Mouse (Mus musculus) stomach, embryonic 16.5 days (tissue): ENCODE results near the gene Aup1. TPM values are rescaled to one million over a fixed set of nuclear protein-coding genes. Genes with fewer than 3 reads are reported as not detected.

Experiments used
- ATAC-seq: fragments of 200-750 bp; cut with Nextera tagmentation; 2 replicates; pipeline ENCODE4 v1.8.0; 2017; ENCODE audit warnings: moderate number of reproducible peaks, moderate TSS enrichment; ENCODE audit not compliant: insufficient read depth, low FRiP score
- H3K27ac ChIP-seq: fragments of 300-500 bp; sonication (generic); 2 replicates; pipeline ENCODE4 v1.5.1; 2014; ENCODE audit warnings: low read length
- H3K27me3 ChIP-seq: fragments of 300-500 bp; sonication (generic); 2 replicates; pipeline ENCODE4 v1.6.1; 2014; ENCODE audit warnings: low read length, control low read depth, mixed read lengths; ENCODE audit not compliant: control insufficient read depth, insufficient read depth
- H3K36me3 ChIP-seq: fragments of 300-500 bp; sonication (generic); 2 replicates; pipeline ENCODE4 v1.6.1; 2014; ENCODE audit warnings: low read length; ENCODE audit not compliant: control insufficient read depth, insufficient read depth
- H3K4me1 ChIP-seq: fragments of 300-500 bp; sonication (generic); 2 replicates; pipeline ENCODE4 v1.6.1; 2014; ENCODE audit warnings: low read length, control low read depth, mixed read lengths; ENCODE audit not compliant: control insufficient read depth, insufficient read depth
- H3K4me2 ChIP-seq: fragments of 300-500 bp; sonication (generic); 2 replicates; pipeline ENCODE4 v1.6.1; 2014; ENCODE audit warnings: low read depth, low read length, mixed read lengths
- H3K4me3 ChIP-seq: fragments of 300-500 bp; sonication (generic); replicated peaks from 2 replicates; pipeline ENCODE4 v1.5.1; 2014; ENCODE audit warnings: mild to moderate bottlenecking, low read length
- H3K9ac ChIP-seq: fragments of 300-500 bp; sonication (generic); 2 replicates; pipeline ENCODE4 v1.6.1; 2014; ENCODE audit warnings: low read length
- H3K9me3 ChIP-seq: fragments of 300-500 bp; sonication (generic); replicated peaks from 2 replicates; pipeline ENCODE4 v1.6.1; 2016; ENCODE audit warnings: low read length, control low read depth; ENCODE audit not compliant: control insufficient read depth
- WGBS: fragments of 180-500 bp; shearing (Covaris S2); extraction: QIAGEN DNeasy Blood & Tissue Kit; methylation state at CpG from one replicate; pipeline ENCODE4 v1.1.7; 2014; 5-methylcytosine and 5-hydroxymethylcytosine counted together
- polyA plus RNA-seq: library from polyadenylated mRNA; unstranded; fragments of >200 nt; fragmentation: Nextera tagmentation; extraction: Ambion mirVana; gene quantifications from 2 replicates; pipeline ENCODE4 v1.2.1, GENCODE M21; 2015

The Aup1 gene
- polyA plus RNA-seq, 1 experiment from 2014 or later, result 228 TPM

DNA sequence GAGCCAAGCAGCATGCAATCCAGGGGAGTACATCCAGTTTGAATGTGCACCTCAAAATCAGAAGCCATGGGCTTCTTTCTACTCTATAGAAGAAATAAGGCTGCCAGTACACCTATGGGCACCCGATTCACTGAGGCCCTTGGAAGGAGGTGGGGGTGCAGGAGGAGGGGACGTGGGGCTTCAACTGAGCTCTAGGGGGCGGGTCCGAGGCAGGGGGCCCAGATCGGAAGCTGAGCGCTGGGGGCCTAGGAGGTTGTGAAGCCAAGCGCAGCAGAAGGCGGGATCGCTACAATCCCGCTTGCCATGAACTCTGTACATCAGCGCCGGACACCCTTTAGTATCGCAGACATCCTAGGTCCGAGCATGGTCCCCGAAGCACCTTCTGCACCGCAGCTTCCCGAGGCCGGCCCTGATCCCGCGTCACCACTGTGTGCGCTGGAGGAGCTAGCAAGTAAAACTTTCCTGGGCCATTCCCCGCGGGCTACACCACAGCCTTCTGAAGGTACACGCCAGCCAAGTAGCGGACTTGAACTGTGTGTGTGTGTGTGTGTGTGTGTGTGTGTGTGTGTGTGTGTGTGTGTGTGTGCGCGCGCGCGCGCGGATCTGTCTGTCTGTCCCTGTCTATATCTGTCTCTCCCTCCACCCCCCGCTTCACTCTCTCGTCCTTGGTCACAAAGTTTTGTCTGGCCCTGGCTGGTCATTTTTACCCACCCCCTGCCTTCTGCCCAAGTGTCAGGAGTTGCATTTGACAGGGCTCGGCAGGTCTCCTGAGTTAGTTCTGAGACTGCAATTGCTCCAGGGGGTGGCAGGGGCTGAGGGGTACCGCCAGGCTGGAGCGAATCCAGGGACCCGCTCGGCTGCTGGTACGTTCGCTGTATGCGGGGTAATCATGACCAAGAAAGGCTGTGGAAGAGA is 32.1 kb downstream of the Aup1 start, which contains the start of gene Lbx2:
Gene Lbx2 (plus strand): TSS at position 247 of the 915 bp plus-strand sequence.
- Histone ChIP-seq H3K4me3 (peak within 1 kb of the TSS; percentile 17), H3K4me1 (0 out of 2 replicates have a peak, but pooled peaks cover 7% of the 10 kb centered on the region), H3K36me3 (0 out of 2 replicates have a peak, but pooled peaks cover 6% of the 10 kb centered on the region), H3K9me3 (no peaks in the 10 kb centered on the region), H3K9ac (peak within 1 kb of the TSS; percentile 7; the same call in 1 of the 2 replicates), H3K4me2 (peak within 1 kb of the TSS; percentile 43; the same call in 1 of the 2 replicates), H3K27me3 (peaks cover 75% of the 10 kb centered on the region), H3K27ac (no peak within 1 kb of the TSS)
- no peak for ATAC-seq
- WGBS, result 5% methylated on average over 38 of the region's 42 CpGs

DNA sequence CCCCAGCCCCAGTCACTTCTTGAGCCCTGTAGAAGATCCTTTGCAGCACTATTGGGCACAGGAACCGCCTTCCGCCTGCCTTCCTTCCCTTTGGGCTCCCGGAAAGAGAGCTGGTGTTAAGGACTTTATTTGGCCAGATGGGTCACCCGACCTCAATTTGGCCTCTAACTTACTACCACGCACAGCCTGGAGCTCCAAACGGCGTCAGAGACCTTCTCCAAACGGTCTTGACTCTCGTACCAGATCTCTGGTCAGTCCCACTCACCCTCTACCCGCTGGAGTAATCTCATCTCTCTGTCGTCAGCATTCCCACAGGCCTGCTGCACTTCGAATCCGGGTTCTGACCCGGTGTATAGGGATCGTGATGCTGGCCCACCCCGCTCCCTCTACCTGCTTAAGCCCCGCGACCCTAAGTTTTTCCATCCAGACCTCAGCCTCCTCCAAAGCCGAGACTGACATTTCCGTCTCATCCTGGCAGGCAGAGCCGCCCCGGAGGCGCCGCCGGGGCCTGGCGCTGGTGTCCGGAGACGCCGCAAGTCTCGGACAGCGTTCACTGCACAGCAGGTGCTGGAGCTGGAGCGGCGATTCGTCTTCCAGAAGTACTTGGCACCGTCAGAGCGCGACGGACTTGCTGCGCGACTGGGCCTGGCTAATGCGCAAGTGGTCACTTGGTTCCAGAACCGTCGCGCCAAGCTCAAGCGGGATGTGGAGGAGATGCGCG is 33.0 kb downstream of the Aup1 start:
- 5% methylated on average over 47 of the region's 47 CpGs for WGBS

DNA sequence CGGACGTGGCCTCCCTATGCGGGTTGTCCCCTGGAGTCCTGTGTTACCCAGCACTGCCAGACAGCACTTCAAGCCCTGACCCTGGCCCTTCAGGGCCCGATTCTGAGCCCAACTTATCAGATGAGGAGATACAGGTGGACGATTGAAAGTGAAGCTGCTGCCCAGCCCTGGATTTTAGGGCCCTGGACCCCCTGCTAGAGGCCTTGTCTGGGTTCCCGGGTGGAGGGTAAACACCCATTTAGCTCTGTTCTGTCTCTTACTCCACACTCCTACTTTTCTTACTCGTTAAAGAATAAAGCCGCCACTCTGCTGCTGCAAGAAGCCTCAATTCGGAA is 33.6 kb downstream of the Aup1 start:
- no peak for ATAC-seq
- peak overlapping the region; percentile 31; the same call in 1 of the 2 replicates for H3K9ac ChIP-seq
- H3K36me3 ChIP-seq, result no peaks in the 10 kb centered on the region
- peak overlapping the region; percentile 16; the same call in 1 of the 2 replicates for H3K4me3 ChIP-seq
- H3K27me3 ChIP-seq, result peaks cover 67% of the 10 kb centered on the region
- no peaks in the 10 kb centered on the region for H3K9me3 ChIP-seq
- no peak overlapping the region for H3K27ac ChIP-seq
- peak overlapping the region; percentile 43; the same call in 1 of the 2 replicates for H3K4me2 ChIP-seq
- 0 out of 2 replicates have a peak, but pooled peaks cover 7% of the 10 kb centered on the region for H3K4me1 ChIP-seq
- WGBS, result 16% methylated on average over 9 of the region's 9 CpGs

More for the DNA sequence above, 33.0 kb downstream of the Aup1 start:
- Histone ChIP-seq H3K4me1 (0 out of 2 replicates have a peak, but pooled peaks cover 7% of the 10 kb centered on the region), H3K27me3 (peaks cover 72% of the 10 kb centered on the region), H3K4me3 (peak overlapping the region; percentile 16), H3K9me3 (no peaks in the 10 kb centered on the region), H3K4me2 (peak overlapping the region; percentile 43), H3K36me3 (no peaks in the 10 kb centered on the region), H3K27ac (no peak overlapping the region), H3K9ac (peak overlapping the region; percentile 31)
- no peak for ATAC-seq

DNA sequence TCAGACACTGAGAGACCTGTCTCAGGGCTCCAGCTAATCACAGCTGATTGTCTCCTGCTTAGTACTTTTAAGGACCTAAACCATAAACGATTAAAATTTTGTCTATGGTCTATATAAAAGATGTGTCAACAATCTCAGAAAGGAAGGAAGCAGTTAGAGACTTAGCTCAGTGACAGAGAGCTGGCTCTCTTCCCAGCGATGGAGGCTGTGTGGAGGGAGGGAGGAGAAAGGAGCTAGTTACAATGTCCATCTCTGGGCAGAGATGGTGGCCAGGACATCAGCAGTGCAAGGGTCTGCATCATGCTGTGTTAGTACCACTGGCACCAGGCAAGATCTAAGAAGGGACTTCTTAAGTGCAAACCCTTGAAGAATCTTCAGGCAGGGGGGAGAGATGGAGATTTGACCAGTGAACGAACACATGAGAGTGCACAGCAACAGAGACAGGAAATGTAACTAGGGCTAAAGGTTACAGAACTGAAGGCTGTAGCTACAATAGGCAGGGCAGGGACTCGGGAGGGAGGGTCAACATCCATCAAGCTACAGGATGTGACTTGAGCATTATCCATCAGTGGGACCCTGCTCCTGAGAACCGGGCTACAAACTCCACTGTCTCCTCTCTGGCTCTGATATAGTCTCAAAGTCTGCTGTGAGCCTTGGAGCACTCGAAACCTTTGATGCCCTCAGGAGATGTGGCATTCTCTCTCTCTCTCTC is 38.3 kb downstream of the Aup1 start:
- Histone ChIP-seq H3K27me3 (peaks cover 24% of the 10 kb centered on the region), H3K4me3 (no peak overlapping the region), H3K4me2 (no peak overlapping the region), H3K9me3 (no peaks in the 10 kb centered on the region), H3K4me1 (0 out of 2 replicates have a peak, but pooled peaks cover under 1% of the 10 kb centered on the region), H3K27ac (no peak overlapping the region), H3K36me3 (no peaks in the 10 kb centered on the region), H3K9ac (no peak overlapping the region)
- 0 out of 2 replicates have a peak, but pooled peaks have one; percentile 47 for ATAC-seq
- 24% methylated on average over 6 of the region's 6 CpGs for WGBS

DNA sequence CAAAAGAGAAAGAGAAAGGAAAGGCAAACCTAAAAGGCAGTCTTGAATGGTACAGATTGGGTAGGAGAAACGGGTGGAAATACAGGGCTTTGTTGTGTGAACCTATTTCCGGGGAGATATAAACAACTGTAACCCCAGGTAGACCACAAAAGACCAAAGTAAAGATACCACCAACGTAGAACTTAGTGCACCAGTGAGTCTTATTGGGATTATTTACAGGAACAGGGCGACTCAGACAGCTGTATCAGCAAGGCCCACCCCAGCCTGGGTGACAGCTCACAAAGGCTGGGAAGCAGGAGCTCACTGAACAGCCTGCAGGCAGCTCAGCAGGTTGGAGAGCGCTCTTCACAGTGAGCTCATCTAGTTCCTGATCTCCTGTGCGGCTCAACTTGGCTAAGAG is 41.6 kb downstream of the Aup1 start:
- H3K36me3 ChIP-seq, result no peaks in the 10 kb centered on the region
- H3K9me3 ChIP-seq, result no peaks in the 10 kb centered on the region
- no peaks in the 10 kb centered on the region for H3K27me3 ChIP-seq
- no peak overlapping the region for H3K27ac ChIP-seq
- WGBS, result 41% methylated on average over 6 of the region's 6 CpGs
- H3K4me2 ChIP-seq, result no peak overlapping the region
- ATAC-seq, result no peak
- no peaks in the 10 kb centered on the region for H3K4me1 ChIP-seq
- no peak overlapping the region for H3K9ac ChIP-seq
- H3K4me3 ChIP-seq, result no peak overlapping the region

DNA sequence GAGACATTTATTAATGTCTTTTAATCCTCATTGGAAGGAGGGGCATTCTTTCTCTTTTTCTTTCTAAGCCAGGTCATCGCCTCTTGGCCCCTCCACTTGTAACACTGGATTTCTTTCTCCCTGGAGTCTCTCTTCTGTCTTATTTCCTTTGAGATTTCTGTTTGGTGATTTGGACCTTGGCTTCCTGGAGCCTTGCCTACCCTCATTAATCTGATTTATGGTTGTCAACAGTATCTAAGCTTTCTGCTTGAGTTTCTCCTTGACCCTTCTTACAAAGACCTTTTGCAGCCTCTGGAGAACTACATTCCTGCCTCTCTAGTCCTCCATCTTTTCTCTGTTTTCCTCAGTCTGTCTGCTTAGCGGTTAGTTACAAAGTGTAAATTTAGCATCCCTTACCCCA is 44.1 kb downstream of the Aup1 start:
- Histone ChIP-seq H3K9ac (no peak overlapping the region), H3K4me3 (no peak overlapping the region), H3K4me1 (peaks cover 14% of the 10 kb centered on the region), H3K36me3 (no peaks in the 10 kb centered on the region), H3K27ac (no peak overlapping the region), H3K9me3 (no peaks in the 10 kb centered on the region), H3K27me3 (no peaks in the 10 kb centered on the region), H3K4me2 (no peak overlapping the region)
- WGBS, result 55% methylated on average over 2 of the region's 2 CpGs
- no peak for ATAC-seq

DNA sequence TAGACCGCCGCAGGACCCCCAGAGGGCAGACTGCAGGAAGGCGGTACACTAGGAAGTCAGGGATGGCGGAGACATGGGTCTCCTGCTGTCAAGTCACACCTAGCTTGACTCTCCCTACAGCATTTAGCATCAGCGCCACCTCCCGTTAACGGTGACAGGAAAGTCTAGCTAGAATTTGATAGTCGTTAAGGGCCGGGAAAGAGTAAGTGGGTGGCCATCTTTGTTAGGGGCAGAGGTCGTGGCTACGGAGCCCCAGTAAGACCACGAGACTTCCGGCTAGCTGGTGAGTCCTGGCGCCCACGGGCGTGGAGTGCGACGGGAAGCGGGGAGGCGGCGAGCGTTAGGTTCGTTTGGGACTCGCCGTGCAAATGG is 47.0 kb downstream of the Aup1 start, which contains the start of the genes Ccdc142 and Gm42688:
Gene Ccdc142 (plus strand): TSS at position 286 of the 372 bp plus-strand sequence.
Gene Gm42688 (plus strand): TSS at position 302 of the 372 bp plus-strand sequence.
- Histone ChIP-seq H3K9me3 (no peaks in the 10 kb centered on the region), H3K4me2 (peak within 1 kb of the TSS; percentile 98), H3K27ac (peak within 1 kb of the TSS; percentile 75), H3K4me3 (peak within 1 kb of the TSS; percentile 58), H3K4me1 (peaks cover 14% of the 10 kb centered on the region), H3K27me3 (no peaks in the 10 kb centered on the region), H3K9ac (peak within 1 kb of the TSS; percentile 75), H3K36me3 (no peaks in the 10 kb centered on the region)
- WGBS, result under 1% methylated on average over 25 of the region's 25 CpGs
- peak; percentile 89 for ATAC-seq

DNA sequence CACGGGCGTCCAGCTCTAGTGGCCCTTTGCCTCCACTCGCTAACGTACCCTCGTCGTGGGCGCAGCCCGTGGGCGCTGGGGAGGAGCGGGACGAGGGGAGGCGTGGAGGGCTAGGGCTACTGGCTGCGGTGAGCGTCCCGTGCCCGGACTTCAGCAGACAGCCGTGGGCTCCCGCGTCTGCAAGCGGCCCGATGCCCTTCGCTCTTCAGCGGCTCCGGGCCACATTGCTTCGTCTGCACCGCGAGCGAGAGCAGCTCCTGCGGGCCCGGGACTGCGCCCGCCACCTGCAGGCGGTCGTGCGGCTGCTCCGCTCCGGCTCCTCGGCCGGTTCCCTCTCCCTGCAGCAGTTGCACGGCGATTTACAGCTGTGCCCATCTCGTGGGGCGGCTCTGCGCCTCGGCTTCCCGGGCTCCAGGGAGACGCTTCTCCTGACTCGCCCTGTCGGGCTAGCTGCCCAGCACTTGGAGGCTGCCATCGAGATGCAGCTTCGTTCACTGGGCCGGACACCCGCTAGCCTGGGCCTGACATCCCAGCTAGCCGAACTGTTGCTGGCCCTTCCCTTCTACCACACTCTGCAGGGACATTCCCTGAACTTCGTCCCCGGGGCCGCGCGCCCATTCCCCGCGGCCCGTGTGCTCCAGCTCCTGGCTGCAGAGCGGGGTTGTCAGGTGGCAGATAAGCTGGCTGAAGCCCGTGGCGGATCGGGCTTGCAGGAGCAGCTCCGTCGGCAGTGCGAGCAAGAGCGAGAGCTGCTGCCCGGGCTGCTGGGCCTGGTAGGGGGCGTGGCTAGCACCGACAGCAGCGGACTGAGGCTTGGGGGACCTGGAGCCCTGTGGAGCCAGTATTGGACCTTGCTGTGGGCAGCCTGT is 47.6 kb downstream of the Aup1 start:
- Histone ChIP-seq H3K27ac (peak overlapping the region; percentile 75), H3K4me3 (peak overlapping the region; percentile 58), H3K4me1 (peaks cover 14% of the 10 kb centered on the region), H3K4me2 (peak overlapping the region; percentile 98), H3K9ac (peak overlapping the region; percentile 75), H3K9me3 (no peaks in the 10 kb centered on the region), H3K27me3 (no peaks in the 10 kb centered on the region), H3K36me3 (no peaks in the 10 kb centered on the region)
- 0% methylated on average over 74 of the region's 74 CpGs for WGBS
- ATAC-seq, result peak; percentile 77
